Mouse (Mus musculus) midbrain, embryonic 16.5 days (tissue): ENCODE results near the gene Sema3c. TPM values are rescaled to one million over a fixed set of nuclear protein-coding genes. Genes with fewer than 3 reads are reported as not detected.

Experiments
- ATAC-seq: fragments of 200-750 bp; cut with Nextera tagmentation; 2 replicates; pipeline ENCODE4 v1.8.0; 2017; ENCODE audit warnings: moderate TSS enrichment
- H3K27ac ChIP-seq: fragments of 300-500 bp; sonication (generic); 2 replicates; pipeline ENCODE4 v1.5.1; 2014; ENCODE audit warnings: mild to moderate bottlenecking, low read length, mixed read lengths
- H3K27me3 ChIP-seq: fragments of 300-500 bp; sonication (generic); 2 replicates; pipeline ENCODE4 v1.6.1; 2014; ENCODE audit warnings: low read depth, low read length, mixed read lengths; ENCODE audit not compliant: control insufficient read depth, insufficient read depth
- H3K36me3 ChIP-seq: fragments of 300-500 bp; sonication (generic); 2 replicates; pipeline ENCODE4 v1.6.1; 2014; ENCODE audit warnings: mild to moderate bottlenecking, low read length, moderate library complexity, mixed read lengths; ENCODE audit not compliant: control insufficient read depth, insufficient read depth
- H3K4me1 ChIP-seq: fragments of 300-500 bp; sonication (generic); 2 replicates; pipeline ENCODE4 v1.6.1; 2014; ENCODE audit warnings: mild to moderate bottlenecking, low read length, mixed read lengths; ENCODE audit not compliant: control insufficient read depth, insufficient read depth
- H3K4me2 ChIP-seq: fragments of 300-500 bp; sonication (generic); 2 replicates; pipeline ENCODE4 v1.6.1; 2014; ENCODE audit warnings: mild to moderate bottlenecking, low read length, mixed read lengths
- H3K4me3 ChIP-seq: fragments of 300-500 bp; sonication (generic); 2 replicates; pipeline ENCODE4 v1.5.1; 2014; ENCODE audit warnings: low read depth, mild to moderate bottlenecking, low read length, moderate library complexity, mixed read lengths
- H3K9ac ChIP-seq: fragments of 300-500 bp; sonication (generic); 2 replicates; pipeline ENCODE4 v1.6.1; 2014; ENCODE audit warnings: low read depth, low read length, mixed read lengths
- H3K9me3 ChIP-seq: fragments of 300-500 bp; sonication (generic); replicated peaks from 2 replicates; pipeline ENCODE4 v1.6.1; 2014; ENCODE audit warnings: mild to moderate bottlenecking, low read length, mixed read lengths; ENCODE audit not compliant: control insufficient read depth, poor library complexity, severe bottlenecking
- WGBS: fragments of 180-500 bp; shearing (Covaris S2); extraction: QIAGEN DNeasy Blood & Tissue Kit; methylation state at CpG from one replicate; pipeline ENCODE4 v1.1.7; 2014; 5-methylcytosine and 5-hydroxymethylcytosine counted together
- polyA plus RNA-seq: library from polyadenylated mRNA; unstranded; fragments of >200 nt; fragmentation: Nextera tagmentation; extraction: Ambion mirVana; gene quantifications from 2 replicates; pipeline ENCODE4 v1.2.1, GENCODE M21; 2015

Gene Sema3c
- polyA plus RNA-seq, 1 experiment from 2014 or later = 15.5 TPM

- H3K9ac ChIP-seq = no peak overlapping the region
- 92% methylated on average over 2 of the region's 2 CpGs for WGBS
- H3K4me2 ChIP-seq = no peak overlapping the region
- no peak overlapping the region for H3K27ac ChIP-seq
- no peaks in the 10 kb centered on the region for H3K4me1 ChIP-seq
- no peaks in the 10 kb centered on the region for H3K36me3 ChIP-seq
- H3K27me3 ChIP-seq = no peaks in the 10 kb centered on the region
- ATAC-seq = no peak
- no peak overlapping the region for H3K4me3 ChIP-seq
- H3K9me3 ChIP-seq = no peaks in the 10 kb centered on the region
Observed at GRCm38 (mm10) chr5:17620619-17621018, 46.5 kb downstream of the Sema3c start.

DNA sequence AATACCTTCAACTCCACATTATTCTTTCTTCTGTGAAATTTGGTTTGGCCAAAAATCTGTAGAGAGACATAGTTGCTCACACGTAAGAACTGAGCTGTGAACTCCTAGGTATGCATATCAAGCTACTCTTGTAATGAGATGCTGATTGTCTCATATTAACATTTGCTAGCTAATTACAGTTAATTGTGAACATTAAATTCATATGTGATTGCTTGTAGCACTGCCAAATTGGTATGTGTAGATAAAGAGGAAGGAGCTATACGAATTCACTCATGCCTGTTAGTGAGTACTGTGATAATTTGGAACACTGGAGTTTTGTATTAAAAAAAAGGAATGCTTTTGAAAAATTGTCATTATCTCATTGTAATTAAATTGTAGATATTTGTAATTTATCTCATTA, 48.5 kb downstream of the Sema3c start:
- WGBS = 85% methylated on average over 2 of the region's 2 CpGs
- Histone ChIP-seq H3K9me3 (no peaks in the 10 kb centered on the region), H3K4me1 (no peaks in the 10 kb centered on the region), H3K9ac (no peak overlapping the region), H3K27ac (no peak overlapping the region), H3K4me2 (no peak overlapping the region), H3K36me3 (no peaks in the 10 kb centered on the region), H3K27me3 (no peaks in the 10 kb centered on the region), H3K4me3 (no peak overlapping the region)
- ATAC-seq = no peak

- H3K9ac ChIP-seq = no peak overlapping the region
- H3K36me3 ChIP-seq = no peaks in the 10 kb centered on the region
- H3K4me3 ChIP-seq = no peak overlapping the region
- no peak overlapping the region for H3K27ac ChIP-seq
- H3K9me3 ChIP-seq = no peaks in the 10 kb centered on the region
- no peaks in the 10 kb centered on the region for H3K27me3 ChIP-seq
- ATAC-seq = no peak
- WGBS = 11% methylated on average over 1 of the region's 1 CpGs
- no peak overlapping the region for H3K4me2 ChIP-seq
- H3K4me1 ChIP-seq = no peaks in the 10 kb centered on the region
Observed at GRCm38 (mm10) chr5:17628606-17629005, 54.5 kb downstream of the Sema3c start.

DNA sequence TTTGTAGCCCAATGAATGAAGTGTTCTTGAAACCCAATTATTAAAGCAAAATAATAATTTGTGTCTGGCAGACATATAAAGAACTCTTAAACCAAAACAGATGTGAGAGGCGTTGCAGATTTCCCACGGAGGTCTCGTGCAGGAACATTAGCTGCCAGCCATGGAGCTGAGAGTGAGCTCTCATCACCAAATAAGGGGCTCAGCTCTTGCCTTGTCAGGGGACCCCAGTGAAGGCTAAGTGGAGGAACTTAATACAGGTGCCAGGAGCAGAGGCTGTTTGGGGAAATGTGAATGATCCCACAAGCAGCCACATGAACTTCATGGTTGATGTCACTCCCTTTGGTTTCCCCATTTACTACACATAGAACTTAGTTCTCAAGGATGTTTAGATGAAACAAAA, 55.5 kb downstream of the Sema3c start:
- WGBS = 71% methylated on average over 3 of the region's 3 CpGs
- Histone ChIP-seq H3K4me1 (no peaks in the 10 kb centered on the region), H3K4me2 (no peak overlapping the region), H3K9ac (no peak overlapping the region), H3K9me3 (no peaks in the 10 kb centered on the region), H3K4me3 (no peak overlapping the region), H3K27me3 (no peaks in the 10 kb centered on the region), H3K36me3 (no peaks in the 10 kb centered on the region), H3K27ac (no peak overlapping the region)
- no peak for ATAC-seq

- Histone ChIP-seq H3K27ac (no peak overlapping the region), H3K9ac (no peak overlapping the region), H3K4me3 (no peak overlapping the region), H3K4me2 (no peak overlapping the region), H3K36me3 (no peaks in the 10 kb centered on the region), H3K27me3 (no peaks in the 10 kb centered on the region), H3K4me1 (no peaks in the 10 kb centered on the region), H3K9me3 (no peaks in the 10 kb centered on the region)
- ATAC-seq = no peak
- 95% methylated on average over 3 of the region's 3 CpGs for WGBS
Observed at GRCm38 (mm10) chr5:17639519-17639918, 65.4 kb downstream of the Sema3c start.

GRCm38 (mm10) chr5:17647643-17648226, 73.7 kb downstream of the Sema3c start:
- H3K9ac ChIP-seq = no peak overlapping the region
- H3K4me2 ChIP-seq = no peak overlapping the region
- no peak overlapping the region for H3K27ac ChIP-seq
- H3K27me3 ChIP-seq = no peaks in the 10 kb centered on the region
- ATAC-seq = peak; percentile 65
- no peaks in the 10 kb centered on the region for H3K36me3 ChIP-seq
- 41% methylated on average over 7 of the region's 7 CpGs for WGBS
- no peak overlapping the region for H3K4me3 ChIP-seq
- no peaks in the 10 kb centered on the region for H3K9me3 ChIP-seq
- H3K4me1 ChIP-seq = no peaks in the 10 kb centered on the region

DNA sequence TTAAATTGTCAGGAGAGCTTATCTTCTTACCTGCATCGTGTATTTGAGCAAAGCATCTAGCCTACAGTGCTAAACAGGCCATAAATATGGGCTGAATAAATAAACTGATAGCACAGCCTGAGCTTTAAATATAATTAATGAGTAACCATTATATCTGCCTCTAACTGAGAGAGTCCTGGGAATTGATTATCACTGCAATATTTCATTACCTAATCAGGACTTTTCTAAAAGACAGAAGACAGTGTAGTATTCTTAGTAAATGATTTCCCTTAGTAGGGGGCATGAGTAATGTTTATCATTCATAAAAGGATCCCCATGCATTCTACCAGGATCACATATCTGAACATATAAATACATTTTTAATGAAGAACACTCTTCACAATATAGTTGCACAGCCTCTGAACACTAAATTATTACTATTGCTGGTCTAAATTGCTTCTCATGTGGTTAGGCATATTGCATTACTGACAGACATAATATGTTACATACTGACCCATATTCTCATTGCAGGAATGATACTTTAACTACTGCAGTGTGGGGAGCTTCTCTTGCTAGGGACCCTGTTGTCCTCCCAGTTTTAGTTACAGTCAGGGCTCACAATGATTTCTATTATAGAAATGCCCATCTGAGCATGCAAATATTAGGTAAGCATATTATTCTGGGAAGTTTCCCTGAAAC, 74.9 kb downstream of the Sema3c start:
- Histone ChIP-seq H3K9me3 (no peaks in the 10 kb centered on the region), H3K27me3 (no peaks in the 10 kb centered on the region), H3K27ac (no peak overlapping the region), H3K4me1 (no peaks in the 10 kb centered on the region), H3K9ac (no peak overlapping the region), H3K36me3 (no peaks in the 10 kb centered on the region), H3K4me3 (no peak overlapping the region), H3K4me2 (no peak overlapping the region)
- WGBS = 38% methylated on average over 1 of the region's 1 CpGs
- ATAC-seq = peak; percentile 49

DNA sequence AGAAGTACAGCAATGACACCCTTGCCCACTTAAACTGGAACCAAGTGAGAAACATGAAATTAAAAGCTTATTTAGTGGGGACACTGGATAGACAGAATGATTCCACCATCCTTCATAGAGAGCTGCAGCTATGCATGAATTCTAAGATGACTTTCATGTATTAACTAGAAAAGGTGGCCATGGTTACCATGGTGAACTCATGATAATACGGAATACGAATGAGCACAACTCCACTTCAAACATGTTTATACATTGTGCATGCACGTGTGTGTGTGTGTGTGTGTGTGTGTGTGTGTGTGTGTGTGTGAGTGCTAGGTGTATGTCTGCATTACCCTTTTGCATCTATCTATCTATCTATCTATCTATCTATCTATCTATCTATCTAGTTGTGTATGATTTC, 87.1 kb downstream of the Sema3c start:
- Histone ChIP-seq H3K4me2 (no peak overlapping the region), H3K27me3 (no peaks in the 10 kb centered on the region), H3K4me3 (no peak overlapping the region), H3K27ac (no peak overlapping the region), H3K9me3 (no peaks in the 10 kb centered on the region), H3K9ac (no peak overlapping the region), H3K36me3 (no peaks in the 10 kb centered on the region), H3K4me1 (no peaks in the 10 kb centered on the region)
- WGBS = 56% methylated on average over 3 of the region's 3 CpGs
- peak; percentile 51; the same call in 1 of the 2 replicates for ATAC-seq

GRCm38 (mm10) chr5:17671356-17671755, 97.3 kb downstream of the Sema3c start:
- H3K4me3 ChIP-seq = no peak overlapping the region
- no peaks in the 10 kb centered on the region for H3K9me3 ChIP-seq
- no peak overlapping the region for H3K27ac ChIP-seq
- H3K4me2 ChIP-seq = no peak overlapping the region
- no peak overlapping the region for H3K9ac ChIP-seq
- no peak for ATAC-seq
- no peaks in the 10 kb centered on the region for H3K36me3 ChIP-seq
- H3K4me1 ChIP-seq = no peaks in the 10 kb centered on the region
- H3K27me3 ChIP-seq = no peaks in the 10 kb centered on the region
